Mouse (Mus musculus) C2C12 (cell line): Measurements from ENCODE around the gene Mrpl33.

Source experiments
- CTCF ChIP-seq: IDR thresholded peaks from one replicate; pipeline ENCODE4 v1.5.1; 2011; ENCODE audit not compliant: control insufficient read depth, insufficient read depth, insufficient read length
- MYOD1 ChIP-seq: IDR thresholded peaks from one replicate; pipeline ENCODE4 v1.6.1; 2011; ENCODE audit warnings: low read depth; ENCODE audit not compliant: control insufficient read depth, insufficient read length

GRCm38 (mm10) chr5:31693191-31693590, 96.5 kb downstream of the Mrpl33 start:
- TF ChIP-seq MYOD1 (no peak), CTCF (no peak)
